Mouse (Mus musculus): ENCODE data around the gene Pla2g16.

The Pla2g16 gene

DNA sequence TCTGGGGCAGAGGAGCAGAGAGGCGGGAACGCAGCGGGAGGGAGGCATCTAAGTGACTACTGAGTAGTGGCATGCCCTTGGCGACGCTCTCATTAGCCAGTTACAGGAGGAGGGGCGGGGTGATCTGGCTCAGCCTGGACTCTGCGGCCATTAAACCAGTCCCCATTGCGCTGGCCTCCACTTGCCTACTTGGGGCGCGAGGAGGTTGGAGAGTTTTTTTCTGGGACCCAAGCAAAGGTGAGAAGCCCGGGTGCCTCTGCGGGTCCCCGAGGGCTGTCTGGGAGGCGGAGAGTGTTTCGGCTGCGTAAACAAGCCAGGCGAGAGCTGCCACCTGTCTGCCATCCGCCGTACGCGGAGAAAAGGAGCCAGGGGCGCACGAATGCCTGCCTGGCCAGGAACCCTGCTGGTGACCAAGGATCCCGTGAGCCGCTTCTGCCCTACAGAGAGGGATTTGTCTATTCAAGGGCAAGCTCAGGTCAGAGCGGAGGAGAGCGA lies at the start of gene Pla2g16:
Gene Pla2g16, plus strand, starts transcription at position 132 of the 495 bp plus-strand sequence.
- DNase-seq = peak; percentile 70 to 75

DNA sequence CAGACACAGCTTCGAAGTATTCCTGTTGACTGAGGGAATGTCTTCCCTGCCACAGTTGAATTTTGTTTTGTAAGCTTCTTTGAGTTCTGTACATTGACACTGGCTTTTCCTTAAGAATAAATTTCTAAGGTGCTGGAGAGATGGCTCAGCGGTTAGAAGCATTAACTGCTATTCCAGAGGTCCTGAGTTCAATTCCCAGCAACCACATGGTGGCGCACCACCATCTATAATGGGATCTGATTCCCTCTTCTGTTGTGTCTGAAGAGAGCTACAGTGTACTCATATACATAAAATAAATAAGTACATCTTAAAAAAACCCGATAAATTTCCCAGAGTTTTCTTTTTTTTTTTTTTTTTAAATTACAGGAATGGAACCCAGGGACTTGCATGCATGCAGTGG lies 49.2 kb upstream of the Pla2g16 start:
- no peak for DNase-seq

DNA sequence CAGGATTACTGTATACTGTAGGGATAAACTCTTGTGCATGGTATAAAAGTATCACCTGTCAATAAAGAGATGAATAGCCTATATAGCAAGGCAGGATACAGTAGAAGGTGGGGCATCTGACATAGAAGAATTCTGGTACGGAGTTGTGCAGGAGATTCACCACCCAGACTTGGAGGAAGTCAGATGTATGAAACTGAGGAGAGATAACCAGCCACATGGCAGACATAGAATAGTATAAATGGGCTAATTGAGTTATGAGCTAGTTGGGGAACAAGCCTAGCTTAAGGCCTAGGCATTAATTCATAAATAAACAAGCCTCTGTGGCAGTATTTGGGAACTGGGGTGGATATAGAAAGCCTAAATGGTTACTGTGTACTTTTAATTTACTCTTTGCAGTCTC lies 40.8 kb upstream of the Pla2g16 start:
- DNase-seq = no peak

DNA sequence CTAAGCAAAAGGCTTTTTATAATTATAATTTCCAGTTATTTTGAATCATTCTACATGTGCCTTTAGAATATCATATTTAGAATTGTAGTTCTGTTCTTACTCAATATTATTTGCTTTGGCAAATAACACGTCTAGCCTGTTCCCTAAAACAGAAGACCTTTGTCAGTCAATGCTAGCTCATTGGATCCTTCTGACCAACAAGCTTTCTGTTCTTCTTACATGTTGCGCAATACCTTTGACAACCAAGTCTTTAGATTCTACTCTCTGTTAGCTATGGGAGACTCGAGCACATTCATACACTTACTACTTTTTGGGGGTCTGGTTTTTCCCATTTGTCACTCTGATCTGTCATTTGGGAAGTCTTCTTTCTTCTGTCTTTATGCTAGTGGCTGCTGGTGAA lies 35.6 kb upstream of the Pla2g16 start:
- DNase-seq = no peak

DNA sequence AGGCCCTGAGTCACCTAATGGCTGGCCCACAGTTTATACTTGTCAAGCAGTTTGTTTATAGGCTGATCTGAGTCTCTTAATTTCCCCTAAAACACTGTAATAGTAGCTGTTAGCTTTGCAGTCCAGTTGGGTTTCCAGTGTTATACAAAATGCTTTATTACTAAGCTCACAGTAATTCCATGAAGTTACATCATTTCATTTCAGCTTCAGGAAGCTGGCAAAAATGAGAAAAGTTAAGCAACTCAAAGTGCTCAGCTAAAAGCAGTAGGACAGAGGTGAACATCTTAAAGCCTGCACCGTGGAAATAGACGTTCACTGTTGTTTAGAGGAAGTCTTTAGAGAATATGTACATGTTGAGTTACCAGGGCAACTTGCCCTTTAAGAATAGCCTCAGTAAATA lies 34.4 kb upstream of the Pla2g16 start:
- DNase-seq = no peak

DNA sequence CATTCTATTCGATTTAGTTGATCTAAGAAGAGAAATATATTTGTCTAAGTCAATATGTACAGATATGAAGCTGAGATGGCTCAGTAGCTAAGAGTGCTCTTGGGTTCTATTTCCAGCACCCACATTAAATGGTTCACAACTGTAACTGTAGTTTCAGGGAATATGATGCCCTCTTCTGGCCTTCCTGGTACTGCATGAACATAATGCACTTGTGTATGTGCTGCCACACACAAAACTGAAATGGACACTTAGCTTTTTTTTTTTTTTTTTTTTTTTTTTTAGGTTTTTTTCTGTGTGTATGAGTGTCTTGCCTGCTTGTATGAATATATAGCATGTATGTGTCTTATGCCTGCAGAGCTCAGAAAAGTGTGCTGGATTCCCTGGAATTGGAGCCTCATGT lies 34.0 kb upstream of the Pla2g16 start:
- peak in 1 of 2 experiments; percentile 28 for DNase-seq

DNA sequence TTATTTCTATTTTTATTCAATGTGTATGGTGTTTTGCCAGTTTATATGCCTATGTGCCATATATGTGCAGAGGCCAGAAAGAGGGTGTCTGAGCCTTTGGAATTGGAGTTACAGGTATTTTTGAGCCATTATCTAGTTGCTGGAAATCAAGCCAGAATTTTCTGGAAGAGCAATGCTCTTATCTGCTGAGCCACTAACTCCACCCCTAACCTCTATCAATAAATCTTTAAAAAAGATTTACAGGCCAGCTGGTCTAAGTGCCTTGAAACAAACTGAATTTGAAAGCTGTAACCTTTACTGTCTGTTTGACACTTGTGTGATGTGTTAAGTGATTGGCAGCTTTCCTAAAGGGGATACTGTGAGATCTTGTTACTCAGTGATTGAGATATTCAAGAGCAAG lies 33.5 kb upstream of the Pla2g16 start:
- DNase-seq = no peak

DNA sequence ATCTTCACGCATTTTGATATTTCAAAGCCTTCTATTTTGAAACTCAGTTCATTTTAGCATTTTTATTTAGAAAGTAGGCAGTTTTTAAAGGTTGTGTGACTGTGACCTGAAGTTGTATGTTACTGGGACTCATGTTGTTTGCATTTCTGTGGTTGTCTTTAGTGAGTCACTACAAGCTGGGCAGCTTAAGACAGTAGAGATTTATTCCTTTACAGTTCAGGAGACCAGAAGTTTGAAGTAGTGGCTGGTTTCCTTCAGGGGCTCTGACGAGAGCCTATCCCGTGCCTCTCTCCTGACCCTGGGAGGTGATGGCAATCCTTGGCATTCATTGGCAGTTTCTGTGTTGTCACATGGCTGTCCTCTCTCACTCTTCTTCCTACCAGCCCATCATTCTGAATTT lies 32.4 kb upstream of the Pla2g16 start:
- no peak for DNase-seq

DNA sequence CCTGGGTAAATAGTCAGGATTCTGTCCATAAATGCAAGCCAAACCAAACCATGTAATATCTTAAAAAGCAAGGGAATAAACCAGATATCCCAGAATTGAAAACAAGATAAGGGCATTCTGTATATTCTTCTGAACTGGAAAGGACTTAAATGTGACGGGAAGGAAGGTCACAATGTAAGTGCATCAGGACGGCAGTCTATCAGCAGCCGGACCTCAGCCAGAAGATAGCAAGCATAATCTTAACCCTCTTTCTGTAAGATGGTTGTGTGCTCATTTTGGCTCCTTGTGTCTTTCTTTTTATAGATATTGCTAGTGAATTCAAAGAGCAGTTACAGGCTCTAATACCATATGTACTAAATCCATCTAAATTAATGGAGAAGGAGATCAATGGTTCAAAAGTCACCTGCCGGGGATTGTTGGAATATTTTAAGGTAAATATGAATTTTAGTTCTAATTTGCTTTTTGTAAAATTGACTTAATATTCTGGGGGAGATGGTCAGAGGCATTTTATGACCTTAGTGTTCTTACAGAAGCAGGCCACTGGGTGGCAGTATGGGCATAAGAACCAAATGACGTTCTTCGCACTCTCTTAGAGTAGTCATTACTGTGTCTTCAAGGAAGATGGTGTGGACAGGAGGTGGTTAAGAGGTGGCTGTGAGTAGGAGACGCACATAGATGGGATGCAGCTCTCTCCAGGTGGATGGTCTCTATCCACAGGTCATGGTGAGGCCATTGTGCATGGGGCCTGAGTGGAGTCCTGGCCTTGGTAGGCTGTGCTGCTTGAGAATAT lies 28.4 kb upstream of the Pla2g16 start:
- peak in 1 of 2 experiments; percentile 72 for DNase-seq

DNA sequence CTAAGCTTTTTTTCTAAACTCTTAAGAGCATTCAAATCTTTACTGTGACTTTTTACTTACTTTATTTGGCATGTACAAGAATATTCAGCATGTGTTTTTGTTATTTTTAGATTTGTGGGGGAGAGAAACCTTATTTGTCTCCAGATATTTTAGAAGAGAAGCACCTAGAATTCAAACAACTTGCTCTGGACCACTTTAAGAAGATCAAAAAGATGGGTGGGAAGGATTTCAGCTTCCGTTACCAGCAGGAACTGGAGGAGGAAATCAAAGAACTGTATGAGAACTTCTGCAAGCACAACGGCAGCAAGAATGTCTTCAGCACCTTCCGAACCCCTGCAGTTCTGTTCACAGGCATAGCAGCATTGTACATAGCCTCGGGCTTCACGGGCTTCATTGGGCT lies 25.4 kb upstream of the Pla2g16 start:
- DNase-seq = no peak

DNA sequence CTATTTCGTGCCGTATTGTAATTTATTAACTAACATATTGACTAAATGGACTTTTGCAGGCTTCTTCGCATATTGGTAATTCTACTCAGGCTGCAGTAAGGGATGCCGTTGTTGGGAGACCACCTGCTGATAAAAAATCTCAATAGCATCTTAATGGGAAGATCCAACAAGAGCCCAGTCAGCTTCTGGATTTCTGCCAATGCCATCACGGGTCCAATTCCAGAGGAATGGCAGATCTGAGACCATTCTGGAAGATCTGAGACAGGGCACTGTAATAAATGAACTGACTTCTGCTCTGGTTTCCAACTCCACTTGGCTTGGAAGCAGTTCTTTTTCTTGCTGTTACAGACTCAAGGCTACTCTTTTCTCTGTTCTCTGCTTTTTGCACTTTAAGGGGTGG lies 23.4 kb upstream of the Pla2g16 start:
- DNase-seq = no peak

DNA sequence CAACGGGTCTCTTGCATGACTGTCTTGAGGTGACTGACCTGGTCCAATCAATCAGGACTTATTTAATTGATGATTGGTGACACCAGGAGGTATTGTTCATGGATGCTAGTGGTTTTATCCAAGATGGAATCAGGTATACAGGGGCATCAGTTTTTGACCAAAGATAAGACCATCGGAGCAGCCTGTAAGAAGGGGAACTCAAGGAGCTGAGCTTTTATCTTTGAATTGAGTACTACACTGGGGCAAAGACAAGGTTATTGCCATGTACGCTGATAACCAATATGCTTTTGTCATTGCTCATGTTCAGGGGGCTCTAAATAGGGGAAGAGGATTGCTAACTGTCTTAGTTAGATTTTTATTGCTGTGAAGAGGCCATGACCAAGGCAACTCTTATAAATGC lies 8.3 kb upstream of the Pla2g16 start:
- DNase-seq = no peak

DNA sequence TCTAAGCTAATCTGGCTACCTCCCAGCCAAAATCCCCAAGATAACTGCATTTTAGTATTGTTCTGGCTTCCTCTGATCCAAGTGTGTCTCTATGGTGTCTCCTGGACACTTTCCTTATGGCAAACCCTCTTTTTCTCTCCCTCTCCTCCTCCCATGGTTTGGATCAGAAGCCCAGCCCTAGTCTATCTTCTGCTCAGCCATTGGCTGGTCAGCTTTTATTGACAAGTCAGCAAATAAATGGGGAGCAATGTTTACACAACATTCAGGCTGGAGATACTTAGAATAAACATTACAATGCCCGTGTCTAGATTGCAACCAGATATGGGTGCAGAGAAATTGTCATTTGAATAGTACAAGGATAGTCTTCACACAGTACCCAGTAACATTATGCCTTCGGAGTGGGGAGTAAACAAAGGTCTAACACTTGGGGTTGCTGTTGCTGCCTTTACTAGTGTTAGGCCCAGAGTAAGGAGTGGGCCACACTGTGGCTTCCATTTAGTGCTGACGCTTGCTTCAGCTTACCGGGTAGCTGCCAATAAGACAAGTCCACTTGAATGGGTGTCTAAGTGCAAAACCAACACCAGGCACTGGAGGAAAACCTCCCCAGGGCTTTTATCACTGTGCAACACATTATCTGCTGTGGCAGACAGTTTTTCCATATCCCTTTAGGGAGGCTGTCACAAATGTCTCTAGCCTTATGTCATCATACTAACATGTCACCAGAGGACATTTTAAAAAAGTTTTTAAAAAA lies 5.5 kb upstream of the Pla2g16 start:
- DNase-seq = peak in 1 of 2 experiments; percentile 9

DNA sequence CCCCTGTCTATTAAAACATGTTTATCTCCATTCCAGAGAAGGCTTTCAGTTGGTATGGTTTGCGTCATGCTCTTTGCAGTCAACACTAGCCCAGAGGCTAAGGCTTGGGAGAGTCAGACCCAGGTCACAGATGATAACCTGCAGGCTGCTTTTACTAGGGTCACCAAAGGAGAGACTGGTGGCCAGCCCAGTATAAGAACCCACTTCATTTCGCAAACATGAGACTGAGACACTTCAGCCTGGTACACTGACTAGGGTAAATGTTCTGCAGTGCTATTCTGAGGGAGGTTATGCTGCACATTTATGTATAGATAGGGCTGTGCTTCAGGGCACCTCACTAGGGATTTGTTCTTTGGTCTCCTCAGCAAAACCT lies 5.0 kb upstream of the Pla2g16 start:
- DNase-seq = no peak

DNA sequence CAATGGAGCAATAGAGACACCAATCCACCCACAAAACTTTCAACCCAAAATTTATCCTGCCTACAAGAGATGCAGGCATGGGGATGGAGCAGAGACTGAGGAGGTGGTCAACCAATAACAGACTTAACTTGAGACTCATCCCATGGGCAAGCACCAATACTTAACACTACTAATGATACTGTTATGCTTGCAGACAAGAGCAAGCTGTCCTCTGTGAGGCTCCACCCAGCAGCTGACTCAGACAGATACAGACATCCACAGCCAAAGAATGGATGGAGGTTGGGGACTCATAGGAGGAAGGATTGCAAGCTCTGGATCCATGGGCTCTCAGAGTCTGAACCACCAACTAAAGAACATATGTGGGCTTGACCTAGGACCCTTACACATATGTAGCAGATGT lies 3.8 kb upstream of the Pla2g16 start:
- DNase-seq = no peak

DNA sequence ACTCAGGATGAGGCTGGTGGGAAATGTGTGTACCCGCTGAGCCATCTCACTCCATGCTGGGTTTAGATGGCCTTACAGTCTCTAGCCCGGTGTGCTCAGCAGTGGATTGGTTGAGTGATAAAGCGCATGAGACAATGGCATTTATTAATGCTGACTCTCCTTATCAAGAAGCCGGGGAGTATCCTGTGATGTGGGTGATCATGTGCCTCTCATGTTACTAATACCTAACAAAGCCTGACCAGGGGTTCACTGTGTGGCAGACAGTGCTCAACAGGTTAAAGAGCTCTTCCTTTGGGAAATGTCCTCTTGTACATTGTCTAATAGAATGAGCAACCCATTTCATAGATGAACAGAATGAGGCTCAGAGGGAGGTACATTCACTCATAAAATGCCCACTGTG lies 2.4 kb upstream of the Pla2g16 start:
- DNase-seq = no peak

DNA sequence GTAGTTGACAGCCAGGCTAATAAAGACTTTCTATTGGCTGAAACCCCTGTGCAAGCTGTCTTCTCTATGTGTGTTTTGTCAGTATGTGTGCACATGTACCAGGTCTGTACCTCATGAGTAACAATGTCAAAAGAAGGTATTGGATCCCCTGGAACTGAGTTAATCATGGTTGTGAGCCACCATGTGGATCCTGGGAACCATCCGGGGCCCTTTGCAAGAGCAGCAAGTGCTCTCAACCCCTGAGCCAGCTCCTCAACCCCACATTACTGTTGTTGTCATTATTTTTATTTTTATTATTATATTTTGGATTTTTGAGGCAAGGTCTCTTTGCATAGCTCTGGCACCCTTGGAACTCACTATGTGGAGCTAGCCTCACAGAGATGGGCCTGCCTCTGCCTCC lies 618 bp upstream of the Pla2g16 start:
- no peak for DNase-seq

DNA sequence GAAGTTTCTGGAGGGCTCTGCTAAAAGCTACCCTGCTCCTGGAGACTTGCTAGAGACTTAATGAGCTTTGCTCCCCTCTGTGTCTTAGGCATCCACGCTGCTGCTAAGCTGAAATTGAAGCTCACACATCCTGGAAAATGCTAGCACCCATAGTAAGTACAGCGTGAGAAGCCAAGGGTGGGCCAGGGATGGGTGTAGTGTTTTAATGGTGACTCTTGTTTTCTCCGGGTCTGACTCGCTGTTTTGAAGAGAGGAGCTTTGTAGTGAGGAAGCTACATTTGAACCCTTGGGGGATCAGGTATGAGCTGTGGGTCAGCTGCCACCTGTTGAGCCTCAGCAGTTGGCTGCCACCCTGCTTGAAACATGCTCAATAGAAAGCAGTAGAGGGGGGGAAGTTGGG lies 585 bp downstream of the Pla2g16 start:
- no peak for DNase-seq

DNA sequence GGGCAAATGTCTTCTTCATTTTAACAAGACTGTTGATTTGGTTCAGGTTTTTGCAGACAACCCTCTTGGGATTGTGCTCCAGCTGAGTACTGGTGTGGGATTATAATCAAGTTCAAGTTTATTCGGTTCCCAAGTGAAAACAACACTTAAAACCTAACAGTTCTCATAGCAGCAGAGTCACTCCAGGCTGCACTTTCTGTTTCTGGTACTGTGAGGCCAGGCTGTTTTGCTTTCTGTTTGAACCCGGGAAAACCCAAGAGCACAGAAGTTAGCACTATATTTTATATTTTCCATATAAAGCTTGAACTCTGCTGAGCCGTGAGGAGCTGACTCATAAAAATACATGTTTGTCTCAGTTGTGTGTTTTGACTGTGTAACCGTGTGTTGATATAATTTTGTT lies 1.4 kb downstream of the Pla2g16 start:
- no peak for DNase-seq

DNA sequence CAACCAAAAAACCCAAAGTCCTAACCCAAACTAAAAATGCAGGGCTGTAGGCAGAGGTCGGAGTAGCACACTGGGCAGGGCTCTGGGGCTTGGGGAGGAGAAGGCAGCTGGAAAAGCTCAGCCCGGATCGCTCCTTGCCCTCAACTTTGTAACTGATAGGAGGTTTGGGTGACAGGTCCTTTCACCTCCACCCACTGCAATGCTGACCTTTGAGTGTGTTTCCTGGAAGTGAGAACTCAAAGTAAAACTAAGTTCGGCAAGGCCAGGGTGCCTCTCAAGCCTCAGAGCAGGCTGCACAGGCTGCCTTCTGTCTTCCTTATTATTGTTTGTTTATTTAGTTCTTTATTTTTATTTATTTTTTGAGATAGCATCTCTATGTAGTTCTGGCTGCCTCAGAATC lies 2.7 kb downstream of the Pla2g16 start:
- DNase-seq = no peak

DNA sequence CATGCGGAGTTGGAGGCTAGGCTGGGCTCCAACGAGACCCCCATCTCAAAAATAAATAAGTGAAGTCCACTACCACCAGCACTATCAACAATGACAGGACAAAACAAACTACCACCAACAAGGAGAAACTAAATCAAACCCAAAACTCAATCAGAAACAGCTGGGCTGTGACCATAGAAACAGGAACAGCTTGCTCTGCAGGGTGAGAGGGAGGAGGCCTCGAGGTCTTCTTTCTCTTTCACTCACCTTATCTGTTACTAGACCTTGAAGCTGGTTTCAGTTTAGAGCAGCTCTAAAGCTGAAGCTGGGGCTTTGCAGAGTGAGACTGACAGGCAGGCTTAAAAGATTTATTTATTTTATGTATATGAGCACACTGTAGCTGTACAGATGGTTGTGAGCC lies 4.2 kb downstream of the Pla2g16 start:
- no peak for DNase-seq

DNA sequence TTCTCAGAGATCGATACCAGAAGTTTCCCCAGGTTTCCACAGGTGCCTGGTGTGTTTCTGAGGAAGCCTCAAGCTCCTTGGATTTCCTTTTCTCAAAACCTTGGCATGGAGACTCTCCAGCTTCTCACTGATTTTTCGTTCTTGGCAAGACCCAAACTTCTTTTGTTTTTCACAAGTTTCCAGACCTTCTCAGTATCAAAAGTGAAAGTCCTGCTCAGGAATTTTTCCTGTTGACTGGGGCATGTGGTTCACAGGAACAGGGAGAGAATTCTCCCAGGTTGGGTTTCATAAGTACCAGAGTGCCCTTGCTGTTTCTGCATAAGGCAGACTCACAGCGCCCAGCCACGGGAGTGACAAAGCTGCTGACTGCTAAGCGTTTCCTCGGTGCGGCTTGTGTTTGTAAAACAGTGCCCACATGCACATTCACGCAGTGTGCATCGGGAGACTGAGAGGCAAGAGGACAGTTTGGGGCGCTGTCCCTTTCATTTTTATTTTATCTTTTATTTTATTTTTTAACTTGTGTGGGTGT lies 5.4 kb downstream of the Pla2g16 start:
- no peak for DNase-seq

DNA sequence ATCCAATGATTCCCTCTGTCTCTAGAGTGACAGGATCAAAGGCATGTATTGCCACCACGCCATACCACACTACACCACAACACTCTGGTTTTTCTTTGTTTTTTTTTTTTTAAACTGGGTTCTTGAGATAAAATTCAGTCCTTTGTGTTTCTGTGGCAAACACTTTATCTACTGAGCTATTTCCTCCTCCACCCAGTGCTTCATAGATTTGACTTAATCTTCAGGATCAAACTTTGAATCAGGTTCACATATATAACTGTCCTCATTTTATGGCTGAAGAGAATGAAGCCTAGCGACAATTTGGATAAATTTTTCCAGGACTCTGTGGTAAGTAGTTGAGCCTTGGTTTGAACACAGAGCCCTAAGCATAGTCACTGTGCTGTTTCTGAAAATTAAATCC lies 6.4 kb downstream of the Pla2g16 start:
- no peak for DNase-seq

DNA sequence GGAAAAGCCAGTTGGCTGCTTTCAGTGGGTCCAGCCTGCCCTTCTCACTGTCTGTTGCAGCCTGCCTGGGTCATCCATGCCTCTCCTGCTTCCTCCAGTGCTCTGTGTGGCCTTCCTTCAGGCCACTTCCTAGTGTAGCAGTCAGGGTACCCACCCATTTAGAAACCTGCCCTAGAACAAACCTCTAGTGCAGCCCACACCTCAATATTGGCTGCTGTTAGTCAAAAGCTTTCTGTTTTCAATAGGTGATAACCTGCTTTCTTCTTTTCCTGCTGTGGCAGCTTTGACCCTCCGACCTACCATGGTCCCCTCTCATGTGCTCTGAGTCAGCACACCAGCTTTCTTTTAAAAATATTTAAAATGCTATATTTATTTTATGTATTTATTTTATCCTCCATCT lies 7.2 kb downstream of the Pla2g16 start:
- DNase-seq = no peak
